Mouse (Mus musculus): ENCODE measurements around the gene Chn2.

DNA sequence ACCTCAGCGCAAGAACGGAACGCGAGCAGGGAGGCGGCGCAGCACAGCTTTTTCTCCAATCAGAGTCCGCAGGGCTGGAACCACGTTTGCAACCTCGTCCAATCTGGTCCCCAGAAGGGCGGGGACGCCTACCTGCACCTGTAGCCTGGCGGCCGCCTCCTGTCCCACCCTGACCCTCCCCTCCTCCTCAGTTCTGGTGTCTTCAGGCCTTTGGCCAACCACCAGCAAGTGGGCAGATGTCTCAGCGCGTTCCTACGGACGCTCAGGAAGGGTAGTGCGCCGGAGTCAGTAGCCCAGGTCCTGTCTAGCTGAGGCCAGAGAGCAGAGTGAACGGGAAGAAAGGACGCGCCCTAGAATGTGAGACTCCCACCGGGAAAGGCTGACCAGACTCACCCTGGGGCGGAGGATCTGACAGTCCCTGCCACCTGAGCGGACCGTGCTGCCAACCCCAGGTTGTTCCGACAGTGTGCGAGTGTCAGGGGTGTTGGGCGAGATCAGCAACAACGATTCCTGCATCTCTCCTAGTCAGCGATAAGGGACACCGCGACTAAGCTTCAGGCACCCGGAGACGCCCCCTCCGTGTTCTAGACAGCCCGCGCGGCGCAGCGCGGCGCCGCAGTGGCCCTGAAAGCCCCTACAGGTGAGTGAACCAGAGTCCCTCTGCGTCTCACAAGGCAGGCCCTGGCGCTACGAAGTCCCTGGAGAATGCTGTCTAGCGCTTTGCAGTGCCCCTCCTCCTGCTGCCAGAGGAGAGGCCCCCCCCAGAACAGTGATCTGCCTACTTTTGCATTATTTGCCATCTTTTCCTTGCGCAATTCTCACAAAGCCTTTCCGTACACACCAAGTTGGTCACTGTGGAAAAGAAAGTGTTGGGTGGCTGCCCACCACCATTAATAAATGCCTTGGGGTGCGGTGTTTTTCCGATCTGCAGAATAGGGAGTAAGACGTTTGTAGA is 287.6 kb downstream of the Chn2 start:
- no peak for TF ChIP-seq CTCF (IDR thresholded peaks at IDR 0.05; ENCODE audit: low read depth, low read length)
- no peak for TF ChIP-seq EP300 (IDR thresholded peaks at IDR 0.05; ENCODE audit: insufficient read depth, low read depth, low read length)
